Mouse (Mus musculus) B cell, adult 2 months (primary cell): ENCODE data around the gene Gadl1.
"Not testable (repeated sequence)": the region's sequence is repeated elsewhere in the genome, so short reads cannot be mapped to it uniquely, and the experiment has no call there.

Experiments
- DNase-seq, 2 experiments: peaks; one replicate each; pipeline ENCODE4 v3.0.0; 2022

The Gadl1 gene

GRCm38 (mm10) chr9:116032711-116033110, 123.5 kb downstream of the Gadl1 start:
- DNase-seq, result no peak

DNA sequence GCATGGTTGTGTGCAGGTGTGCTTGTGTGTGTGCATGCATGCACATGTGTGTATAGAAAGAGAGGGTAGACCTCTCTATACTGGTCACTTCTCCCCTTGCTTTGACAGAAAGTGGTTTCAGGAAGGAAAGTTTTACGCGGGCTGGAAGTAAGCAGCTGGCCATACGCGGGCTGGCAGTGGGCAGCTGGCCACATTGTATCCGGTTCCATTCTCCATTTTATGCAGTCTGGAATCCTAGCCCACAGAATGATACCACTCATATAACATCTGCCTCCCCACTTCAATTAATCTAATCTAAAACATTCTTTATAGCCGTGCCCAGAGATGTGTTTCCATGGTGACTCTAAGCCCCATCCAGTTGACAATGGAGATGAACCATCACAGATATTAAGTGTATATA, 129.0 kb downstream of the Gadl1 start:
- DNase-seq, result no peak

DNA sequence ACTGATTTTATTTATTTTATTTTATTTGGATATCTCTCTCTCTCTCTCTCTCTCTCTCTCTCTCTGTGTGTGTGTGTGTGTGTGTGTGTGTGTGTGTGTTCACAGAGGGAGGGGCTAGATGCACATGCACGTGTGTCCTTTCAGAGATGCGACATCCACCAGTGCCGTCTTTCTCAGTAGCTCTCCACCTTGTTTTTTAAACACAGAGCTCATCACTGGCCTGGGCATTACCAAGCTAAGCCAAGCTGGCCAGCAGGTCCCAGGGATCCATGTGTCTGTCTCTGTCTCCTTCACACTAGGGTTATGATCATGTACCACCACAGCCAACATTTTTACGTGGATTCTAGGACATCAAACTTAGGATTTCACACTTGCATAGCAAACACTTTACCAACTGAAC, 130.7 kb downstream of the Gadl1 start:
- no peak for DNase-seq

DNA sequence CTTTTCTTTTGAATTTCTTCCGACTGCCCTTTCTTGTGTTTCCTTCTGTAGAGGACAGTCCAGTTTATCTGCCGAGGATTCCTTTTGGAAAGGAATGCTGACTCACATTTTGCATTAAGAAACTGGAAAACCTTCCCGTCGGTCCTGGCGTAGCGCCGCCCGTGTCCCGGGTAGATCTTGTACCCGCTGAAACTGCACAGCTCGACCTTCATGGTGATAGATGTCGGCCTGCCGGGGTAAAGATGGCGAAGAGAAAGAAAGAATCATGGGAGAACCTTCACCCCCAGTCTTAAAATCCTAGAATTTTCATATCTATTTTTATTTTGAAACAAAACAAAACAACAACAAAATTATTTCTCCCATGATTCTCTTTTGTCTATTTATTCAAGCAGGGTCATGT, 131.6 kb downstream of the Gadl1 start:
- not testable (repeated sequence) for DNase-seq

GRCm38 (mm10) chr9:116041369-116041768, 132.1 kb downstream of the Gadl1 start:
- no peak for DNase-seq

GRCm38 (mm10) chr9:116041787-116042186, 132.5 kb downstream of the Gadl1 start:
- DNase-seq, result peak; percentile 77 to 79

GRCm38 (mm10) chr9:116049985-116050384, 140.7 kb downstream of the Gadl1 start:
- DNase-seq, result peak in 1 of 2 experiments; percentile 8

DNA sequence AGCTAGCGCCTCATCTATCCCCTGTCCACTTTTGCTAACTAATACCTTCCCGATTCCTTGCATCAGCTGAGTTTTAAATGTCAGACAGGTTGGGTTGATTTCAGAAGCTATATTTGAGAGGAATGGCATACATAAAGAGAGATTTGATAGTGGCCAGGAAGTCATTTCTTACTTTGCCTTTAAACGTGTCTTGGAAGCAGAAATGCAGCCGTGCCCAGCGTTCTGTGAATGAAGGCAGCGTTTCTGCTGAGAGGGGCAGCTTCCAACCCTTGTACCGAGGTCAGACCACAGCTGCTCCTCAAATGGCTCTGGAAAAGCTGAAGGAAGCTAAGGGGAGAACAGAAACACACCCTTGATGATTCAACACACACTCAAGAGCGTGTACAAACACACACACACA, 144.7 kb downstream of the Gadl1 start:
- DNase-seq, result no peak

- DNase-seq, result no peak
Measured at GRCm38 (mm10) chr9:116058475-116058874, 149.2 kb downstream of the Gadl1 start.

DNA sequence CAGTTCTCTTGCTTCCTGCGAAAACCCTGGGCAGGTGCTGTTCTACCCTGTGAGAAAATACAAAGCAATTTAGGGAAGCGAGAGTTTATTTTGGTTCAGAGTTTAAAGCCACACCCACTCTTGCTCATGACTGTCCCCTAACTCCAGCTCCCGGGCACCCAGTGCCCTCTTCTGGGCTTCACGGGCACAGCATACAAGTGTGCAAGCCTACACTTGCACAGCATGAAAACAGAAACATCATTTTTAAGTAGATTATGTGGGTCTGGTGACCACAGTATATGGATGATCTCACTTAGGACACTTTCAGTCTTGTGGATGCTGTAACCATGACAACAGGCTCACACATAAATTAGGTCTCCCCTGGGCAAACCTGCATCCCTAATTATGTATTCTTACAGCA, 149.9 kb downstream of the Gadl1 start:
- peak; percentile 68 to 74 for DNase-seq

- peak; percentile 34 to 38 for DNase-seq
Measured at GRCm38 (mm10) chr9:116060691-116061090, 151.4 kb downstream of the Gadl1 start.

- DNase-seq, result no peak
Measured at GRCm38 (mm10) chr9:116064774-116065173, 155.5 kb downstream of the Gadl1 start.

GRCm38 (mm10) chr9:116071561-116071960, 162.3 kb downstream of the Gadl1 start:
- not testable (repeated sequence) for DNase-seq

DNA sequence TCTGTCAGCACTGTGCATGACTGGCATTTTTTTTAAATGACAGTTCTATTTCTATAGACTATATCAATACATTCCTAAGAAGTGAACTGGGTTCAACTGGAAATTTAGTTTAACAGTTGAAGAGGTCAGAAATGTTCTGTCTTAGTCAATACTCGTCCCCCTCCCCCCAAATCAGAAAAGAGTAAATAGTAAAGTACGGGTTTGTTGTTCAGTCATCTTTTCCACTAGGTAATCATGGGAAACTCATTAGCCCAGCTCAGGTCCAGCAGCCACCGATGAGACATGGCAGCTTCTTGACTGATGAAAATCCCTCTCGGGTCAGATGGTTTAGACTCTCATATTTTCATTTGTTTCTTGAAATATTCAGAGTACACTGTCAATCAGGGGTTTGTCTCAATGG, 166.9 kb downstream of the Gadl1 start:
- DNase-seq, result no peak

DNA sequence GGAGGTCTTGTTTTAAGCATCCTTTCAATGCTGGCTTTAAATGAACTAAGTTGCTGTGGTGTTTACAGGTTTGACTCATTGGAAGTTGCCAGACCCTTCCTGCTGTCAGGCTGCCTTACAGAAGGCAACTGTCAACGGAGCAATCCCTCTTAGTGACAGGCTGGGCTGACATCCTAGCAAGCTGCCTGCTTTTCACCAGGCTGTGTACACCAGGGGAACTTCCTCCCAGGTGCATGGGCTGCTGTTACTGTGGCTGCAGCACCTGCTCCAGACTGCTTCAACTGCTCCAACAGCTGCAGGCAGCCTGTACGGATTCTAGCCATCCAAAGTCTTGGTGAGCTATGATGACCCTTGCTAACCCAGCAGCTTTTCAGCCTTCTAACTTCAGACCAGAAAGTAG, 167.7 kb downstream of the Gadl1 start:
- no peak for DNase-seq

DNA sequence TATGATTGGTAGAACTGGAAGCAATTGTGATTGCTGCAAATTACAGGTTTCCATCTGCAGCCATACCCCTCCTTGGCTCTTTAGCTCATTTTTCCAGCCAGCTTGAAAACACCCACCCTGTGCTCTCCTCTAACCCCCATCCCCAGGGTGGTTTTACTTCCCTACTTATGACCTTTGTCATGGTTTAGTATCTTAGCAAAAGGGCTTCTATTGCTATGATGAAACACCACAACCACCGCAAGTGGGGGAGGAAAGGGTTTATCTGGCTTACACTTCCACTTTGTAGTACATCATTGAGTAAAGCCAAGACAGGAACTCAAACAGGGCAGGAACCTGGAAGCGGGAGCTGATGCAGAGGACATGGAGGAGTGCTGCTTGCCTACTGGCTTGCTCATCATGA, 168.2 kb downstream of the Gadl1 start:
- DNase-seq, result peak in 1 of 2 experiments; percentile 29

- no peak for DNase-seq
Measured at GRCm38 (mm10) chr9:116081781-116082180, 172.5 kb downstream of the Gadl1 start.

DNA sequence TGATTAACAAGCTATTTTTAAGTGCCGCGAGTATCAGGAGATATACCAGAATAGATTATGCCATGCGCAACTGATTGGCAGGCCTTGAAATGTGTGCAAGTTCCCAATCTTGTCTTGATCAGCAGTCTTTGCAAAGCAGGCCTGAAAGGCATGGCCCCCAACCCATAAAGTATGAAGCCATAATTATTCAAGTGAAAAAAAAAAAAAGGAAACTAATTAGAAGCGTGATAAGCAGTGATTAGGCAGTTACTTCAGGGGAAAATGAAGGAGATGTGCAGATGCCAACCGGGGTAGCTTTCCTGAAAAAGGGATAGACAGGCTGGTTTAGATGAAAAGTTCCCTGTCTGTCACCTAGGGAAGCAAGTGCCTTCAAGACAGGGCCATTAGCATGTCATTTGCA, 174.0 kb downstream of the Gadl1 start:
- DNase-seq, result no peak

DNA sequence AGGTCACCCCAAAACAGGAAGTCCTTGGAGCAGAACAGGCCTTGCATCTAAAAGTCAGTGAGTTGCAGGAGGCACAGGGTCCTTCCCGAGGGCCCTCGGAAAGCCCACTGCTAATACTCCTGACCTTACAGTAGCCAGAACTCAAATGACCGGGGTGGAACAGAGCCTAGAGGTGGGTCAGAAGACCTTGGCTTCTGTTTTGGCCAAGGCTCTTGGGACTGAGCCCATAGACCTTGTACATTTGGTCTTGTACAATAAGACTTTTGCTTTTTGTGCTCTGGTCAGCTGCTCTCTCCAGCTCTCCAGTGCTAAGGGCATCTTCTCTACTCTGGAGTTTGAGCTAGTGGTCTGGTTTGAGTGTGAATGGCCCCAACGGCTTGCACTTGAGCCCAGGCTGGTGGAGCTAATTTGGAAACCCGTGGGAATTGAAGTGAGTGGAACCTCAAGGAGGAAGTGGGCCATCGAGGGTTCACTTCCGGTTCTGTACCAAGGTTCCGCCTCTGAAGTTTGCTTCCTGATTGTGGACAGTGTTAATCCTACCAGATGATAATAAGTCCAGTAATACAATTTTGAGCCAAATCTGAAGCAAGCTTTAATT, 174.6 kb downstream of the Gadl1 start:
- peak in 1 of 2 experiments; percentile 71 for DNase-seq

- peak; percentile 55 to 64 for DNase-seq
Measured at GRCm38 (mm10) chr9:116084324-116084931, 175.2 kb downstream of the Gadl1 start.

DNA sequence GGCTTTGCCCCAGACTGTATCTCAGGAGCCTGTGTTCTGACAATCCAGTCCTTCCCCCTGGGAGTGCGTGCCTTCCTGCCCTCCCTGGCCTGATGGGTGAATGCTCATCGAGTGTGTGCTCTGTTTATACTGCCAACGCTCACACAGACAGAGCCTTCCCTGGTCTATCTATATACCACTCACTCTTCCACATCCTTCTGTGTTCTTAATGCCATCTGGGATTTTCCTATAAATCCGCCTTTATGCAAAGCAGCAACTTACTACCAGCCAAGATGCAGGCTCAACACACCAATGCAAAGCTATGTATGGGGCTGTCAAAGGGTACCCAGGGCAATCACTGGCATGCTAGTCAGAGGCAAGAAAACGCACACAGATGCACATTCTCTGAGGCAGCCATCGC, 176.7 kb downstream of the Gadl1 start:
- DNase-seq, result no peak

- DNase-seq, result no peak
Measured at GRCm38 (mm10) chr9:116087263-116087662, 178.0 kb downstream of the Gadl1 start.

DNA sequence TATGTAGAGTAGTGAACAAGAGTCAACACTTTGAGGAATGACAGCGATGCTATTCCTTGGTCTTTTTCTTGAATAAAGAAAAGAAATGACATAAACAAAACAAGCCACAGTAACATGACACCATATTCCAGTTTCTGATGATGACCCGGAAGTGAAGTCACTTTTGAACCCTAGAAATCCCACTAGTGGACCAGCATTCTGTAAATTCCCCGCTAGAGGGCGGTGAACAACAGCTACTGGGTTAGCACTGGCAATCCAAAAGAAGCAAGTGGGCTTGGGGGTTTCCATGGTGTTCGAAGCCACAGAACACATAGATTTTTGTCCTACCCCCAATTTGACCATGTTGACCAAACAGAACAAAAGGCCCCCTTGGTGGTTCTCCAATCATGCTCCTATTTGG, 178.6 kb downstream of the Gadl1 start:
- DNase-seq, result peak; percentile 83 to 84

- DNase-seq, result peak; percentile 67 to 68
Measured at GRCm38 (mm10) chr9:116088912-116089311, 179.7 kb downstream of the Gadl1 start.

DNA sequence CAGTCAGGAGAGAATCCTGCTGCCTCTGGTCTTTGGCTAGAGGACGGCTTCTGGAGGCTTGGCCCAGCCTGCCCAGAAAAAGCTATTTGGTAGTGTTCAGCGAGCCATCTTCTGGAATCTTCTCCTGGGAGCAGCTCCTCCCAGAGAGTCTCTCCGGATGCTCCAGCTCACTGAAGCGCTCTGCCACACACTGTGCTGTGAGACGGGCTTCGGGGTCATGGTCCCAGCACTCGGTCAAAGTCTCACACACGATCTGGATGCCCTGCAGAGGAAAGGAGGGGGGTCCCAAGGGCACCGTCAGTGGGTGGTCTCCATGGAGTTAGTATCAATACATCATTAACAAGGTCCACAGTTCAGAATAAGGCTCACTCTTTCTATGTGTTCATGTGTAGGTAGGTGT, 181.0 kb downstream of the Gadl1 start:
- DNase-seq, result no peak
